Comparison of ENCODE assay signal across 9 mouse cellular contexts in the genomic region with DNA sequence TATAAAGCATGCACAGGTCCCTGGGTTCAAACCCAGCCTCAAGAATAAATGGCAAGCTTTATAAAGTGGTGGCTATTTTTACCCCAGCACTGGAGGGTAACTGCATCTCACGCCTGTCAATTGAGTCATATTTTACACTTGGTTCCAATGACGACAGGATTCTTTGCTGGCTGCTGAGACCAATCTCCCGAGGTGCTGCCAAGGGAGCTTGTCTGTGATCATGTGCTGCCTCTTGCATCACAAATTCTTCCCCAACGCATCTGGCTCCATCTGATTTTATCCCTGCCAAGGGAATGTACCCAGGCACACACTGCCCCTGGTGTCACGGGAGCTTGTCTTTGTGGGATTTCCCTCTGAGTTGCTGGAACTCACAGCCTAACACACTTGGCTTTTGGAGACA.
DNase-seq lines count a peak whose midpoint lies in the region; ATAC-seq and TF ChIP-seq lines count a peak whose summit lies in the region.
"Had no signal": no experiment of that assay in that cellular context is flagged by ENCODE, and none has a peak within 500 bp of the region (broad histone marks: within the 10 kb centered on the region; RNA-seq: fewer than 3 reads in every experiment).

No protein-coding gene starts in this region.

- peak; percentile 18; the same call in 1 of the 2 replicates for ATAC-seq in granulocyte monocyte progenitor cell, adult 5-6 weeks (replicated peaks; ENCODE audit: poor library complexity, severe bottlenecking)
- peak; percentile 54 for ATAC-seq in lung, embryonic 16.5 days (ENCODE audit: low read depth)

- H3K36me3 ChIP-seq in lung, embryonic 16.5 days (ENCODE audit: control insufficient read depth, insufficient read depth, low read length): no peaks in the 10 kb centered on the region

- no peaks in the 10 kb centered on the region for H3K4me1 ChIP-seq in lung, embryonic 16.5 days (replicated peaks; ENCODE audit: control insufficient read depth, insufficient read depth, low read length)

- TF ChIP-seq CTCF in layer of hippocampus, adult 2 months (conservative IDR thresholded peaks at IDR 0.05): no peak

- no peak overlapping the region for H3K27ac ChIP-seq in layer of hippocampus, adult 2 months
- H3K27ac ChIP-seq in lung, embryonic 16.5 days (ENCODE audit: low read length): no peak overlapping the region

- 35% methylated on average over 5 of the region's 5 CpGs for WGBS in lung, embryonic 16.5 days

- H3K9me3 ChIP-seq in lung, embryonic 16.5 days (ENCODE audit: control insufficient read depth, low read length): no peaks in the 10 kb centered on the region

- no peak overlapping the region for H3K9ac ChIP-seq in lung, embryonic 16.5 days (ENCODE audit: low read length)

- DNase-seq in layer of hippocampus, adult 2 months (ENCODE audit: low spot score in 2 of 2): peak; percentile 12 to 13
- no peak for DNase-seq in layer of hippocampus, adult 9-10 months (ENCODE audit: low spot score)
- DNase-seq in adrenal gland, adult 2 months: peak; percentile 59
- DNase-seq in left cerebral cortex, adult 11 months (ENCODE audit: low spot score): no peak
- DNase-seq in retina, embryonic 14.5 days (ENCODE audit: low spot score): no peak
- DNase-seq in urinary bladder, adult 18-20 months (ENCODE audit: low spot score in 2 of 2): no peak

- H3K27me3 ChIP-seq in lung, embryonic 16.5 days (ENCODE audit: control insufficient read depth, insufficient read depth, low read depth, low read length): no peaks in the 10 kb centered on the region

- no peak overlapping the region for H3K4me2 ChIP-seq in lung, embryonic 16.5 days (ENCODE audit: low read depth, low read length)
- H3K4me2 ChIP-seq: midbrain, embryonic 11.5 days had no signal

- no peak overlapping the region for H3K4me3 ChIP-seq in layer of hippocampus, adult 2 months
- no peak overlapping the region for H3K4me3 ChIP-seq in lung, embryonic 16.5 days (ENCODE audit: low read length)

Comparison
In these comparisons a context has a peak if more than half of its experiments do, and no peak if none do; other contexts are left out.
1. DNase-seq: peak in layer of hippocampus, adult 2 months (2 of 2) and adrenal gland, adult 2 months (single experiment); none in layer of hippocampus, adult 9-10 months (single experiment), left cerebral cortex, adult 11 months (single experiment), retina, embryonic 14.5 days (single experiment) and urinary bladder, adult 18-20 months (0 of 2).